Mouse (Mus musculus) spleen, adult 2 months (tissue): ENCODE measurements around the gene Thy1.

ENCODE experiments used
- CTCF ChIP-seq: fragments of 200-500 bp; IDR thresholded peaks from 2 replicates; pipeline ENCODE4 v1.5.1; 2011; ENCODE audit warnings: mild to moderate bottlenecking, inconsistent platforms; ENCODE audit not compliant: insufficient read depth, insufficient read length, insufficient replicate concordance; ENCODE audit errors: extremely low read depth
- POLR2A ChIP-seq: fragments of 200-500 bp; IDR thresholded peaks from 2 replicates; pipeline ENCODE4 v1.6.1; 2011; ENCODE audit warnings: low read depth, low read length, inconsistent platforms

DNA sequence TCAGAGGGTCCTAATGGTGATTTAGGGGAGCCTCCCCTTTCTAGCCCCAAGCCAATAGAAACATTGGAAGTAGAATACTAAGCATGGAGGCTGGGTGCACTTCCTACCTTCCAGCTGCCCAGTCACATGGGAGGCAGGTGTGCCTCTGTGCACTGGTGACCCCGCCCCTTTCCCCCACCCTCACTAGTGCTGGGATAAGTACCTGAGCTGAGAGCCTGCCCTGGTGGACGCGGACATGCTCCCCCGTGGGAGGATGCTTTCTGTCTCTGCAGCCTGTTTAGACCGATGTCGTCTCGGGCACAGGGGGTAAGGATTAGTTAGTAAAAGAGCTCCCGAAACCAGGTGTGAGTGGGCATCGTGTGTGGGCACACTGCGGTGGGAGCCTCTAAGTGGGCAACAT lies 43.8 kb downstream of the Thy1 start:
- TF ChIP-seq CTCF (no peak), POLR2A (no peak)
